Mouse (Mus musculus): ENCODE results near the gene Clca3a1. TPM values are rescaled to one million over a fixed set of nuclear protein-coding genes. Genes with fewer than 3 reads are reported as not detected.

Gene Clca3a1
- polyA plus RNA-seq, 1 experiment from 2014 or later: 0.11 TPM

DNA sequence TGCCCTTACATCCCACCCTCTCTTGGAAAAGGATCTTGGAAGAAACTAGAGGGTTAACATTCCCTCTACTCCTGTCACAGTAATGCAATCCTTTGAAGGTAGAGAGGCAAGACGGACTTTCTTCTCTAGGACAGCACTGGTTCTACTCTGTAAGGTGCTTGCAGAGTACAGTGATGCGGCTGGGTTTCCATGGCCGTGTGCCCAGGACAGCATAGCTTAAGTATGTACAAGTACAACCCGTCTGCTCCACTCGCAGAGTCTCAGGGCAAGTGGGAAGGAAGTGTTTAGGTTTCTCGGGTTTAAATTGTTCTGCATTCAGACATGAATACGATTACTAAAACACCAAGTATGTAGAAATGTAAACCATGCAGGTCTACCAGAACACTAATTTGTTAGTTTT lies 65.8 kb downstream of the Clca3a1 start:
- H3K4me3 ChIP-seq (ENCODE audit: low read depth, low read length): no peak overlapping the region
- no peak overlapping the region for H3K4me2 ChIP-seq (ENCODE audit: low read depth, severe bottlenecking)
- no peak overlapping the region for H3K9ac ChIP-seq (ENCODE audit: low read length)
- no peak for ATAC-seq (ENCODE audit: insufficient number of reproducible peaks, low FRiP score, low TSS enrichment, low read depth)
- DNase-seq (ENCODE audit: low spot score): no peak
- H3K36me3 ChIP-seq (ENCODE audit: control insufficient read depth, insufficient read depth, low read length): peaks cover 14% of the 10 kb centered on the region
- H3K4me1 ChIP-seq (ENCODE audit: control insufficient read depth, insufficient read depth, low read length): no peaks in the 10 kb centered on the region
- H3K9me3 ChIP-seq (ENCODE audit: control insufficient read depth, low read length): no peaks in the 10 kb centered on the region
- WGBS: 92% methylated on average over 7 of the region's 7 CpGs
- no peak overlapping the region for H3K27ac ChIP-seq (replicated peaks; ENCODE audit: low read depth, low read length)
- no peaks in the 10 kb centered on the region for H3K27me3 ChIP-seq (ENCODE audit: control insufficient read depth, insufficient read depth, low read length)

DNA sequence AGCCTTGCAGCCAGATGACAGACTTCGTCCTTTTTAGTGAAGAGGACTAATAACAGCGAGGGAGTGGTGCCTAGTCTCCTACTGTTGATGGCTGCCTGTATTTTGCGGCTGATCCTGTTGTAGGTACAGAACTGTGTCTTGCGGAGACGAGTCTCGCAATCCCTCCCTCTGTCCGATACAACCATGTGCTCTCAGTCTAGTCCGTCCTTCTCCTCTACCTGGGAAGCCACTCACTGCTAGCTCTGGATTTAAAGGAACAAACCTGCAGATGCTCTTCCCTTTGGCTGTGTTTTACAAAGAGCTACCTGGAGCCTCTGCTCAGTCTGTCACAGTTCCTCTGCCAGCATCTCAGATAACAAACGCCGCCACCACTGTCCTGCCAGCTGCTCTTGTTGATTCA lies 66.7 kb downstream of the Clca3a1 start:
- no peak overlapping the region for H3K4me3 ChIP-seq (ENCODE audit: low read depth, low read length)
- DNase-seq (ENCODE audit: low spot score): no peak
- no peaks in the 10 kb centered on the region for H3K9me3 ChIP-seq (ENCODE audit: control insufficient read depth, low read length)
- no peaks in the 10 kb centered on the region for H3K4me1 ChIP-seq (ENCODE audit: control insufficient read depth, insufficient read depth, low read length)
- 88% methylated on average over 10 of the region's 10 CpGs for WGBS
- H3K9ac ChIP-seq (ENCODE audit: low read length): no peak overlapping the region
- no peaks in the 10 kb centered on the region for H3K27me3 ChIP-seq (ENCODE audit: control insufficient read depth, insufficient read depth, low read length)
- H3K27ac ChIP-seq (replicated peaks; ENCODE audit: low read depth, low read length): no peak overlapping the region
- no peak overlapping the region for H3K4me2 ChIP-seq (ENCODE audit: low read depth, severe bottlenecking)
- no peak for ATAC-seq (ENCODE audit: insufficient number of reproducible peaks, low FRiP score, low TSS enrichment, low read depth)
- peaks cover 14% of the 10 kb centered on the region for H3K36me3 ChIP-seq (ENCODE audit: control insufficient read depth, insufficient read depth, low read length)

DNA sequence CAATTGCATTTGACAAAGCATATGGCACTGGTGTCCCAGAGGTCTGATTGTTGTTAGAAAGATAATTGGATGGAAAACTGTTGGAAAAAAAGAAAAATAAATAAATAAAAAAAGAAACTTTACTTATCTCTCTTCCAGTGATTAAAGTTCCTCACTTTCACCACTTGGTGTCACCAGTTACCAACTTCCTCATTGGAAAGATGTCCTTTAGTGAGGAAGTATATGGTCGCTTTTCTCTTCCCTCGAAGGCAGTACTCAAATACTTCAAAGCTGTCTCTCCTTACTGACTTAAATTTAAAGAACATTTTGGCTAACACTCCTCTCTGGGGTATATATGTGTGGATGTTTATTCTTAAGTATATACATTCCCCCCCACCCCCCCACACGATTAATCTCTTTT lies 68.7 kb downstream of the Clca3a1 start:
- Histone ChIP-seq H3K27me3 (ENCODE audit: control insufficient read depth, insufficient read depth, low read length) (no peaks in the 10 kb centered on the region), H3K4me2 (ENCODE audit: low read depth, severe bottlenecking) (no peak overlapping the region), H3K4me1 (ENCODE audit: control insufficient read depth, insufficient read depth, low read length) (no peaks in the 10 kb centered on the region), H3K4me3 (ENCODE audit: low read depth, low read length) (no peak overlapping the region), H3K9ac (ENCODE audit: low read length) (no peak overlapping the region), H3K9me3 (ENCODE audit: control insufficient read depth, low read length) (no peaks in the 10 kb centered on the region), H3K36me3 (ENCODE audit: control insufficient read depth, insufficient read depth, low read length) (peaks cover 14% of the 10 kb centered on the region), H3K27ac (replicated peaks; ENCODE audit: low read depth, low read length) (no peak overlapping the region)
- ATAC-seq (ENCODE audit: insufficient number of reproducible peaks, low FRiP score, low TSS enrichment, low read depth) (no peak), DNase-seq (ENCODE audit: low spot score) (no peak)
- WGBS: 65% methylated on average over 3 of the region's 3 CpGs

DNA sequence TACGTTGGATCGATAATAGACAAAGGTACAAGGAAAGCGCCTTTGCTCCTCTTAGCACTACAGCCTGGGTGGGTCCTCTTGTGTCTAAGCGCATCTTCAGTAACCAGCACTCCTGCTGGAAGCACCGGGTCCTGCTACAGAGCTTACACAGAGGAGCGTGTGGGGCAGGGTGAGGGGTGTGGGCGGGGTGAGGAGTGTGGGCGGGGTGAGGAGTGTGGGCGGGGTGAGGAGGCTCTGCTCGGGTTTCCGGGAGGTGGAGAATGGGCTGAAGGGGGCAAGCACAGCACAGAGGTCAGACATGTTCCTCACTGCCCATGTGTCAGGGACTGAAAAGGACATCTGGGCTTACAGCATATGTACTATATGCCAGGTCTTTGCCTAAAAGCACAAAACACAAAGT lies 71.5 kb downstream of the Clca3a1 start:
- Histone ChIP-seq H3K27me3 (ENCODE audit: control insufficient read depth, insufficient read depth, low read length) (no peaks in the 10 kb centered on the region), H3K4me3 (ENCODE audit: low read depth, low read length) (no peak overlapping the region), H3K27ac (replicated peaks; ENCODE audit: low read depth, low read length) (no peak overlapping the region), H3K36me3 (ENCODE audit: control insufficient read depth, insufficient read depth, low read length) (peaks cover 2% of the 10 kb centered on the region; the same call in 1 of the 2 replicates), H3K9ac (ENCODE audit: low read length) (no peak overlapping the region), H3K4me1 (ENCODE audit: control insufficient read depth, insufficient read depth, low read length) (no peaks in the 10 kb centered on the region), H3K9me3 (ENCODE audit: control insufficient read depth, low read length) (no peaks in the 10 kb centered on the region), H3K4me2 (ENCODE audit: low read depth, severe bottlenecking) (no peak overlapping the region)
- DNase-seq (ENCODE audit: low spot score): peak; percentile 68
- WGBS: 16% methylated on average over 11 of the region's 11 CpGs
- peak; percentile 86 for ATAC-seq (ENCODE audit: insufficient number of reproducible peaks, low FRiP score, low TSS enrichment, low read depth)

DNA sequence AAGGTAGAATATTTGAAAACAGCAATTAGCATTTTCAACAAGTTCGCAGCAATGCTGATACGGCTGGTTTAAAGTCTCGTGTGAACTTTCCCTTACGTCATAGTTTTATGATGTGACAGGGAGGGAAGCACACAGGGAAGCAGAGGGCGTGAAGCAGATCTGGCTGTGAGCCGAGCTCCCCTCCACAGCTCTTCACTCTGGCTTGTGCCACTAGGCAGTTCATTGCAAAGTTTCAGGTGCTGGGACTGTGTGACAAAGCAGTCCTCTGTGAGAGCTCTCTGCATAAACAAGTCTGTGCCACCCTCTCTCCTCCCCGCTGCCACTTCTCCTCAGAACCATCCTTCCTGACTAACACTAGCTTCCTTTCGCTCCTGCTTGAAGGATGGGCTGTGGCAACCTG lies 72.5 kb downstream of the Clca3a1 start:
- Histone ChIP-seq H3K9me3 (ENCODE audit: control insufficient read depth, low read length) (no peaks in the 10 kb centered on the region), H3K4me2 (ENCODE audit: low read depth, severe bottlenecking) (no peak overlapping the region), H3K36me3 (ENCODE audit: control insufficient read depth, insufficient read depth, low read length) (no peaks in the 10 kb centered on the region), H3K4me3 (ENCODE audit: low read depth, low read length) (no peak overlapping the region), H3K27me3 (ENCODE audit: control insufficient read depth, insufficient read depth, low read length) (no peaks in the 10 kb centered on the region), H3K27ac (replicated peaks; ENCODE audit: low read depth, low read length) (no peak overlapping the region), H3K4me1 (ENCODE audit: control insufficient read depth, insufficient read depth, low read length) (no peaks in the 10 kb centered on the region), H3K9ac (ENCODE audit: low read length) (no peak overlapping the region)
- DNase-seq (ENCODE audit: low spot score): no peak
- 71% methylated on average over 8 of the region's 8 CpGs for WGBS
- ATAC-seq (ENCODE audit: insufficient number of reproducible peaks, low FRiP score, low TSS enrichment, low read depth): no peak

DNA sequence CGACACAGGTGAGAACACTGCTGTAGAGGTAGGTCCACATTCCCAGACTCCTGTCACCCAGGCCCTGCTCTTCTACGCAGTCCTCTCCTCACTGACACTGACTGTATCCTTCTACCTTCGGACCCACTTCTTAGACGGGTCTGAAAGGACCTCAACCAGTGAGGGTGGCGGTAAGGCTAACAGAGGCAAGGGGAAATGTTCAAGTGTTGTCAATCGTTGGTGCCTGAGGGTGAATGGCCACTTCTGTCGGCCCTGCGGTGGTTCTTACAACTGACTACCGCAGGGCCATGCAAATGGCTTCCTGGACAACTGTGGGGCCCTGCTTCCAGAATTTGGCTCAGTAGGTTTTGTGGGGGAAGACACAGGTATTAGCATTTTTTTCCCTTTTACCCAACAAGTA lies 73.2 kb downstream of the Clca3a1 start:
- Histone ChIP-seq H3K27ac (replicated peaks; ENCODE audit: low read depth, low read length) (no peak overlapping the region), H3K9ac (ENCODE audit: low read length) (no peak overlapping the region), H3K4me3 (ENCODE audit: low read depth, low read length) (no peak overlapping the region), H3K9me3 (ENCODE audit: control insufficient read depth, low read length) (no peaks in the 10 kb centered on the region), H3K4me1 (ENCODE audit: control insufficient read depth, insufficient read depth, low read length) (no peaks in the 10 kb centered on the region), H3K4me2 (ENCODE audit: low read depth, severe bottlenecking) (no peak overlapping the region), H3K36me3 (ENCODE audit: control insufficient read depth, insufficient read depth, low read length) (no peaks in the 10 kb centered on the region), H3K27me3 (ENCODE audit: control insufficient read depth, insufficient read depth, low read length) (no peaks in the 10 kb centered on the region)
- no peak for ATAC-seq (ENCODE audit: insufficient number of reproducible peaks, low FRiP score, low TSS enrichment, low read depth)
- no peak for DNase-seq (ENCODE audit: low spot score)
- 90% methylated on average over 9 of the region's 9 CpGs for WGBS

DNA sequence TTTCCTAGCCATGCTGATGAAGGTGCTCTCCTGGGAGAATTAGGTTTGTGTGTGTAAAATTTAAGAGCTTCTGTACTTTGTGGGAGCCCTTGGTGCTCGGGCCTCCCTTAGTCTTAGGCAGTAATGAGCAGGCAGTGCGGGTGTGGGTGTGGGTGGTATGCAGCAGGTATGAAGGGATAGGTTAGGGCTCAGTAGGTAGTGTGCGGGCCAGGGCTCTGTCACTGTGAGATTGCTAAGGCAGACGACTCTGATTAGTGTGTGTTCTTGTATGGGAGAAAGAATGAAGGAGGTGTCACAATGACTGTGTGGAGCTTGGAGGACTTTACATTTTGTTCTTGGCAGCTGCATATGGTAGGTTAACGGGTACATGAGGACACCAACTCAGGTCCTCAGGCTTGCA lies 74.6 kb downstream of the Clca3a1 start:
- Histone ChIP-seq H3K4me2 (ENCODE audit: low read depth, severe bottlenecking) (no peak overlapping the region), H3K27me3 (ENCODE audit: control insufficient read depth, insufficient read depth, low read length) (no peaks in the 10 kb centered on the region), H3K9me3 (ENCODE audit: control insufficient read depth, low read length) (no peaks in the 10 kb centered on the region), H3K4me1 (ENCODE audit: control insufficient read depth, insufficient read depth, low read length) (no peaks in the 10 kb centered on the region), H3K27ac (replicated peaks; ENCODE audit: low read depth, low read length) (no peak overlapping the region), H3K9ac (ENCODE audit: low read length) (no peak overlapping the region), H3K4me3 (ENCODE audit: low read depth, low read length) (no peak overlapping the region), H3K36me3 (ENCODE audit: control insufficient read depth, insufficient read depth, low read length) (no peaks in the 10 kb centered on the region)
- WGBS: 89% methylated on average over 5 of the region's 5 CpGs
- DNase-seq (ENCODE audit: low spot score): no peak
- ATAC-seq (ENCODE audit: insufficient number of reproducible peaks, low FRiP score, low TSS enrichment, low read depth): no peak

DNA sequence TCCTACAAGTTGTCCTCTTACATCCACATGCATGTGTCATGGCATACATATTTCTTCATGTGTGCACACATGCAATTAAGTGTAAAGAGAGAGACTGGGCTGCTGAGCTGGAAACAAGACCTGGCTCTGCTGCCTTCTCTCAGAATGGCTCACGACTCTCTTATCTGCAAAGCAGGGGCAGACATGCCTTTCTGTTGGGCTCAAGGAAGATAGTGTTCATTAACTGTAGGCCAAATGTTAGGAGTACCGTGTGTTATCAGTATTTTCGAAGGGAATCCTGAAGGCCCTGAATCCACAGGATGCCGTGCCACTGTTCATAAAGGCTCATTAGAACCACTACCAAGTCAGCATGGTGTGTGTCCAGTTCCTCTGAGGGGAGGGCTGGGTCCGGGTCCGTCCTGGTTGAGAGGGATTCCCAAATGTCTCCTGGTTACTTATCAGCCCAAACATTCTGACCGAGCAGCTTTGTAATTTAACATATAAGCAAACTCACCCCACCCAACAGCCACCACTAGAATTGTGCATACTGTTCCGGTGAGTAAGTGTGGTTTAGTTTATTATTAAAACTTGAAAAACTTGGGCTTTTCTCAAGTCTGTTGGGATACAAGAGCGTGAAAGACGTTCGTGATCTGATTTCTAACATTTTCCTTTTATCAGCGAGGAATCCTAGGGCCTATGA lies 77.5 kb downstream of the Clca3a1 start:
- Histone ChIP-seq H3K27ac (replicated peaks; ENCODE audit: low read depth, low read length) (no peak overlapping the region), H3K36me3 (ENCODE audit: control insufficient read depth, insufficient read depth, low read length) (no peaks in the 10 kb centered on the region), H3K9ac (ENCODE audit: low read length) (no peak overlapping the region), H3K4me2 (ENCODE audit: low read depth, severe bottlenecking) (no peak overlapping the region), H3K27me3 (ENCODE audit: control insufficient read depth, insufficient read depth, low read length) (no peaks in the 10 kb centered on the region), H3K4me3 (ENCODE audit: low read depth, low read length) (no peak overlapping the region), H3K4me1 (ENCODE audit: control insufficient read depth, insufficient read depth, low read length) (no peaks in the 10 kb centered on the region), H3K9me3 (ENCODE audit: control insufficient read depth, low read length) (no peaks in the 10 kb centered on the region)
- ATAC-seq (ENCODE audit: insufficient number of reproducible peaks, low FRiP score, low TSS enrichment, low read depth) (no peak), DNase-seq (ENCODE audit: low spot score) (peak; percentile 11)
- WGBS: 91% methylated on average over 12 of the region's 12 CpGs

DNA sequence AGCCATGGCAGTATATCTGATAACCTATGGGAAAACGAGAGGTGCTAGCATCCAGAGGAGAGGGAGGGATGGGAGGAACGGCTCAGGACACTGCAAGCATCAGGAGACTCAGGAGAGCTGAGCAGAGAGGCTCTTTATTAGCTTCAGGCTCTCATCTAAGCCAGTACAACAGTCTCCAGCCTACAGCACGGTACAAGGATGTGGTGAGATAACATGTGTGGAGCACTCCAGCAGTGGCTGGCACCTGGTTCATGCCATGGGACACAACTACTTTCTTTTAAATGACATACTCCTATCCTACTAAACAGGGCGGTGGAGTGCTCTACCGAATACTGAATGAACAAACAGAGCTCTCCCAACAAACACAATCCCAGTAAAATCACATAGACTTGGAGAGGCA lies 79.2 kb downstream of the Clca3a1 start:
- H3K4me2 ChIP-seq (ENCODE audit: low read depth, severe bottlenecking): no peak overlapping the region
- H3K27ac ChIP-seq (replicated peaks; ENCODE audit: low read depth, low read length): no peak overlapping the region; the same call in 1 of the 2 replicates
- DNase-seq (ENCODE audit: low spot score) (peak; percentile 14), ATAC-seq (ENCODE audit: insufficient number of reproducible peaks, low FRiP score, low TSS enrichment, low read depth) (no peak)
- H3K9me3 ChIP-seq (ENCODE audit: control insufficient read depth, low read length): no peaks in the 10 kb centered on the region
- no peaks in the 10 kb centered on the region for H3K36me3 ChIP-seq (ENCODE audit: control insufficient read depth, insufficient read depth, low read length)
- 81% methylated on average over 5 of the region's 5 CpGs for WGBS
- no peaks in the 10 kb centered on the region for H3K27me3 ChIP-seq (ENCODE audit: control insufficient read depth, insufficient read depth, low read length)
- no peak overlapping the region for H3K4me3 ChIP-seq (ENCODE audit: low read depth, low read length)
- no peak overlapping the region for H3K9ac ChIP-seq (ENCODE audit: low read length)
- H3K4me1 ChIP-seq (ENCODE audit: control insufficient read depth, insufficient read depth, low read length): no peaks in the 10 kb centered on the region

All from limb, embryonic 11.5 days (tissue).